Mouse (Mus musculus): ENCODE data around the gene Shisa5.
A peak's percentile ranks its signal among the peaks of the same experiment; 100 is the strongest.

DNA sequence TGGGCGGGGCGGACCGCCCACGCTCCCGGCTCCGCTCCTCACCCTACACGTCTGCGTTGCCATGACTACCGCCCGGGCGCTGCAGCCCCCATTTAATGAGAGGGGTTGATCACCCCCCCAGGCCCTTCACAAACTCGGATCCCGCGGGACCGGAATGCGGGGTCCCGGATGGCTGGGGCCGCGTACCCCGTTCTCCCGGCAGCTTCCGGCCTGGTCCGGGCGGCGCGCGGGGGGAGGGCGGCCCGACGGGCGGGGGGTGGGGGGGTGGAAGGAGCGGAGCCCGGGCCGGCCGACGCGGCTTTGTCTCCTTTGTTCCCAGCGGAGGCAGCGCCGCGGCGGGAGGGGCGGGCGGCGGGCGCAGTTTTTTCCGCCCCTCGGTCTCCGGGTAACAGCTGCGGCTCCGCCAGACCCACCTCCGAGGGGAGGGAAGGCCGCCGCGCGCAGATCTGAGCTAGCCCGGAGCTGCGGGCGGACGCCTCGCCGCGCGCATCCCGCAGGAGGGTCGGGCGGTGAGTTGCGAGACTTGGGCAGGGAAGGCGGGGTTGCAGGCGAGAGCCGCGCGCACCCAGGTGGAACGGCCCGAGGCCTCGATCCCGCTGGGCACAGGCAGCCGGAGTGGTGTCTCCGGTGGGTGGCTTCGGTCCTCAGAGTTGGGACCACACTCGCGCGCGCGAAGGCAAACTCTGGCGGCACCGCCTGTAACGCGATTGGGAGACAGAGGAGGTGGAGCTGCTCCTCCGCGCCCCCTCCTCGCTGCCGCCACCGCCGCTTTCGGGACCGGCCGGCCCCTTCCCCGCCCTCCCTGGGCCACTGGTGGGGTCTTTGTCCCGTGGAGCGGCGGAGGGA, 57.0 kb downstream of the Shisa5 start, which contains the start of gene Plxnb1:
- TF ChIP-seq CTCF (IDR thresholded peaks at IDR 0.05; ENCODE audit: borderline replicate concordance, insufficient read depth, low read length): no peak
- peak; percentile 70 for TF ChIP-seq POLR2A (IDR thresholded peaks at IDR 0.05; ENCODE audit: low read depth, low read length)

Measured in embryonic fibroblast, embryonic 13.5 days (primary cell).